Mouse (Mus musculus) thymus, adult 2 months (tissue): ENCODE results near the gene Olfr1416. TPM values are rescaled to one million over a fixed set of nuclear protein-coding genes. Genes with fewer than 3 reads are reported as not detected.

ENCODE experiments used
- DNase-seq: peaks from one replicate; pipeline ENCODE4 v3.0.0; 2021
- H3K27ac ChIP-seq: fragments of 200-500 bp; 2 replicates; pipeline ENCODE4 v1.5.1; 2012; ENCODE audit warnings: low read length, control low read depth; ENCODE audit not compliant: control insufficient read depth, insufficient read depth
- H3K27me3 ChIP-seq: fragments of 200-500 bp; 2 replicates; pipeline ENCODE4 v1.6.1; 2012; ENCODE audit warnings: mild to moderate bottlenecking, low read length, moderate library complexity, mixed read lengths; ENCODE audit not compliant: control insufficient read depth, insufficient read depth
- H3K36me3 ChIP-seq: fragments of 200-500 bp; 2 replicates; pipeline ENCODE4 v1.6.1; 2012; ENCODE audit warnings: mild to moderate bottlenecking, low read length, moderate library complexity; ENCODE audit not compliant: control insufficient read depth, insufficient read depth
- H3K4me1 ChIP-seq: fragments of 200-500 bp; replicated peaks from 2 replicates; pipeline ENCODE4 v1.6.1; 2012; ENCODE audit warnings: low read length; ENCODE audit not compliant: control insufficient read depth, insufficient read depth
- H3K4me3 ChIP-seq: fragments of 200-500 bp; 2 replicates; pipeline ENCODE4 v1.5.1; 2012; ENCODE audit warnings: mild to moderate bottlenecking, low read length, control low read depth, moderate library complexity; ENCODE audit not compliant: control insufficient read depth, insufficient read depth
- CTCF ChIP-seq: fragments of 200-500 bp; IDR thresholded peaks from 2 replicates; pipeline ENCODE4 v1.5.1; 2012; ENCODE audit warnings: mild to moderate bottlenecking, control low read depth, low read length, moderate library complexity, borderline replicate concordance; ENCODE audit not compliant: control insufficient read depth, poor library complexity, insufficient read depth; ENCODE audit errors: extremely low read depth
- POLR2A ChIP-seq: fragments of 200-500 bp; IDR thresholded peaks from 2 replicates; pipeline ENCODE4 v1.6.1; 2012; ENCODE audit warnings: mild to moderate bottlenecking, low read length, control low read depth, moderate library complexity; ENCODE audit not compliant: control insufficient read depth, poor library complexity, insufficient read depth; ENCODE audit errors: extremely low read depth
- WGBS: fragments of 180-500 bp; shearing (Covaris S2); methylation state at CpG from one replicate; pipeline ENCODE4 v1.1.7; 2018; 5-methylcytosine and 5-hydroxymethylcytosine counted together
- polyA plus RNA-seq: library from polyadenylated mRNA; depleted of rRNA; stranded (reverse); fragments of >200 nt; gene quantifications from 2 replicates; pipeline ENCODE4 v1.2.3, GENCODE M21; 2012; rRNA removed

Gene Olfr1416
- polyA plus RNA-seq, 1 experiment: not detected

- 90% methylated on average over 1 of the region's 1 CpGs for WGBS
- H3K27me3 ChIP-seq: no peaks in the 10 kb centered on the region
- TF ChIP-seq CTCF: no peak
- TF ChIP-seq POLR2A: no peak
- H3K4me3 ChIP-seq: no peak overlapping the region
- no peaks in the 10 kb centered on the region for H3K4me1 ChIP-seq
- no peak overlapping the region for H3K27ac ChIP-seq
- no peak for DNase-seq
- H3K36me3 ChIP-seq: no peaks in the 10 kb centered on the region; the same call in 1 of the 2 replicates
Measured at GRCm38 (mm10) chr1:92434986-92435385, 49.9 kb downstream of the Olfr1416 start.

GRCm38 (mm10) chr1:92432791-92433190 lies 52.1 kb downstream of the Olfr1416 start:
- 98% methylated on average over 9 of the region's 9 CpGs for WGBS
- no peaks in the 10 kb centered on the region for H3K27me3 ChIP-seq
- no peak overlapping the region for H3K4me3 ChIP-seq
- no peaks in the 10 kb centered on the region for H3K36me3 ChIP-seq
- DNase-seq: no peak
- H3K4me1 ChIP-seq: no peaks in the 10 kb centered on the region
- H3K27ac ChIP-seq: no peak overlapping the region
- no peak for TF ChIP-seq POLR2A
- TF ChIP-seq CTCF: no peak

DNA sequence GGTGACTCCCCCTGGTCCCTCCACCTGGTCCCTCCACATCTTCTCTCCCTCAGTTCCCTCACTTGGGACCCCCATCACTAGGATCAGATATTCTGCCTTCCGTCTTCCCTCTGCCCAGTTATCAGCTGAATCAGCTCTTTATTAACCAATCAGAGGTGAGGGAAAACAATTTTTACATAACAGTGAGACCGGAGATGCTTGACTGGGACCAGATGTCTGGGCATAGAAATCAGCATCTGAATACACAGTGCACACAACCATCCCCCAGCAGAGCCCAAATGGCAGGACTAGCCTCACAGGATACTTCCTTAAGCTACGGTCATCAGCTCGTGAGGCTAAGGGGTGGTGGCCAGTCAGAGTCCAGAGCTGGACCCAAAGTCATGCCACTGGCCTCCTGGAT lies 52.8 kb downstream of the Olfr1416 start:
- H3K27me3 ChIP-seq: no peaks in the 10 kb centered on the region
- 93% methylated on average over 4 of the region's 4 CpGs for WGBS
- H3K27ac ChIP-seq: no peak overlapping the region
- DNase-seq: no peak
- H3K4me3 ChIP-seq: no peak overlapping the region
- no peaks in the 10 kb centered on the region for H3K36me3 ChIP-seq
- TF ChIP-seq POLR2A (no peak), CTCF (no peak)
- H3K4me1 ChIP-seq: no peaks in the 10 kb centered on the region

GRCm38 (mm10) chr1:92431420-92431819 lies 53.5 kb downstream of the Olfr1416 start:
- WGBS: 85% methylated on average over 3 of the region's 3 CpGs
- Histone ChIP-seq H3K4me1 (no peaks in the 10 kb centered on the region), H3K4me3 (no peak overlapping the region), H3K27ac (no peak overlapping the region), H3K27me3 (no peaks in the 10 kb centered on the region), H3K36me3 (no peaks in the 10 kb centered on the region)
- TF ChIP-seq CTCF: no peak
- TF ChIP-seq POLR2A: no peak
- DNase-seq: no peak

GRCm38 (mm10) chr1:92430991-92431390 lies 53.9 kb downstream of the Olfr1416 start:
- no peak overlapping the region for H3K27ac ChIP-seq
- 92% methylated on average over 1 of the region's 1 CpGs for WGBS
- H3K4me3 ChIP-seq: no peak overlapping the region
- no peak for DNase-seq
- H3K27me3 ChIP-seq: no peaks in the 10 kb centered on the region
- TF ChIP-seq CTCF (no peak), POLR2A (no peak)
- no peaks in the 10 kb centered on the region for H3K4me1 ChIP-seq
- H3K36me3 ChIP-seq: no peaks in the 10 kb centered on the region

Other genes starting within 250 kb of the Olfr1416 start
- 83.6 and 96.7 TPM in 2 replicates for gene Ndufa10, start 11.3 kb downstream of the Olfr1416 start, polyA plus RNA-seq
- not detected in 2 replicates for gene Olfr1415, start 11.0 kb upstream of the Olfr1416 start, polyA plus RNA-seq
- gene Olfr1414, start 33.5 kb upstream of the Olfr1416 start, polyA plus RNA-seq: not detected in 2 replicates
- gene Olfr1413, start 86.2 kb upstream of the Olfr1416 start, polyA plus RNA-seq: not detected in 2 replicates
- not detected in 2 replicates for gene Olfr1412, start 100.7 kb upstream of the Olfr1416 start, polyA plus RNA-seq
- 0.11 TPM in 1 of 2 replicates, not detected in the other for gene Olfr1411, start 109.3 kb upstream of the Olfr1416 start, polyA plus RNA-seq
- gene Olfr1410, start 120.7 kb upstream of the Olfr1416 start, polyA plus RNA-seq: 0.11 and 0.23 TPM in 2 replicates
- gene Olfr12, start 132.7 kb upstream of the Olfr1416 start, polyA plus RNA-seq: 0.12 TPM in 1 of 2 replicates, not detected in the other
- 105 and 144 TPM in 2 replicates for gene Cops9, start 156.9 kb upstream of the Olfr1416 start, polyA plus RNA-seq
- gene Otos, start 163.7 kb upstream of the Olfr1416 start, polyA plus RNA-seq: 1.6 and 2.0 TPM in 2 replicates